Mouse (Mus musculus) hindbrain, embryonic 16.5 days (tissue): ENCODE data around the gene Ccdc130. TPM values are rescaled to one million over a fixed set of nuclear protein-coding genes. Genes with fewer than 3 reads are reported as not detected.

ENCODE experiments used
- ATAC-seq: fragments of 200-750 bp; cut with Nextera tagmentation; 2 replicates; pipeline ENCODE4 v1.8.0; 2017; ENCODE audit warnings: moderate TSS enrichment, moderate library complexity
- H3K27ac ChIP-seq: fragments of 300-500 bp; sonication (generic); 2 replicates; pipeline ENCODE4 v1.5.1; 2014; ENCODE audit warnings: low read depth, mild to moderate bottlenecking, control low read depth, low read length, moderate library complexity
- H3K27me3 ChIP-seq: fragments of 300-500 bp; sonication (generic); replicated peaks from 2 replicates; pipeline ENCODE4 v1.6.1; 2014; ENCODE audit warnings: low read length; ENCODE audit not compliant: control insufficient read depth, insufficient read depth
- H3K36me3 ChIP-seq: fragments of 300-500 bp; sonication (generic); 2 replicates; pipeline ENCODE4 v1.6.1; 2014; ENCODE audit warnings: mild to moderate bottlenecking, low read length, moderate library complexity, mixed read lengths; ENCODE audit not compliant: control insufficient read depth, insufficient read depth
- H3K4me1 ChIP-seq: fragments of 300-500 bp; sonication (generic); 2 replicates; pipeline ENCODE4 v1.6.1; 2014; ENCODE audit warnings: low read depth, low read length; ENCODE audit not compliant: control insufficient read depth, insufficient read depth
- H3K4me2 ChIP-seq: fragments of 300-500 bp; sonication (generic); 2 replicates; pipeline ENCODE4 v1.6.1; 2014; ENCODE audit warnings: mild to moderate bottlenecking, low read length, control low read depth, moderate library complexity
- H3K4me3 ChIP-seq: fragments of 300-500 bp; sonication (generic); 2 replicates; pipeline ENCODE4 v1.5.1; 2014; ENCODE audit warnings: mild to moderate bottlenecking, low read length, control low read depth, moderate library complexity
- H3K9ac ChIP-seq: fragments of 300-500 bp; sonication (generic); 2 replicates; pipeline ENCODE4 v1.6.1; 2014; ENCODE audit warnings: low read depth, mild to moderate bottlenecking, control low read depth, low read length, moderate library complexity
- H3K9me3 ChIP-seq: fragments of 300-500 bp; sonication (generic); 2 replicates; pipeline ENCODE4 v1.6.1; 2014; ENCODE audit warnings: mild to moderate bottlenecking, low read length, moderate library complexity; ENCODE audit not compliant: control insufficient read depth
- WGBS: fragments of 180-500 bp; shearing (Covaris S2); extraction: QIAGEN DNeasy Blood & Tissue Kit; methylation state at CpG from one replicate; pipeline ENCODE4 v1.1.7; 2014; 5-methylcytosine and 5-hydroxymethylcytosine counted together
- polyA plus RNA-seq: library from polyadenylated mRNA; unstranded; fragments of >200 nt; fragmentation: Nextera tagmentation; extraction: Ambion mirVana; gene quantifications from 2 replicates; pipeline ENCODE4 v1.2.1, GENCODE M21; 2015

The Ccdc130 gene
- polyA plus RNA-seq, 1 experiment from 2014 or later, result 25.0 TPM

DNA sequence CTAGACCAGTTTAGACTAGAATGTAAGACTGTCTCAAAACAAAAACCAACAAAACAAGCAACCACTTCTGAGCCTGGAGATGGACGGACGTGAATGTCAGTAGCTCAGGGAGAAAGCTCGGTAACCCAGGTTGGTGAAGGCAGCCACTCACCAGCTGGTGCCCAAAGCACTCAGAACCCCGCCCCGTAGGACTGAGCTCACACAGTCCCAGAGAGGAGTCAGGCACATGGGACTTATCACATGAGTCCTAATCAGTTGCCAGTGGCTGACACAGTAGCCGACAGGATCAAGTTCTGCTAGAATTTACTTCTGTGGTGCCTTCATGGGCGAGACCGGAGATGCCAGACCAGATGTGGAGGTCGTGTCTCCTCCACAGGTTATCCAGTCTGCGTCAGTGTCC is 10.6 kb upstream of the Ccdc130 start:
- Histone ChIP-seq H3K4me2 (no peak overlapping the region), H3K9ac (no peak overlapping the region), H3K36me3 (no peaks in the 10 kb centered on the region), H3K4me3 (no peak overlapping the region), H3K9me3 (no peaks in the 10 kb centered on the region), H3K27ac (no peak overlapping the region), H3K27me3 (no peaks in the 10 kb centered on the region), H3K4me1 (no peaks in the 10 kb centered on the region)
- 80% methylated on average over 10 of the region's 10 CpGs for WGBS
- no peak for ATAC-seq

DNA sequence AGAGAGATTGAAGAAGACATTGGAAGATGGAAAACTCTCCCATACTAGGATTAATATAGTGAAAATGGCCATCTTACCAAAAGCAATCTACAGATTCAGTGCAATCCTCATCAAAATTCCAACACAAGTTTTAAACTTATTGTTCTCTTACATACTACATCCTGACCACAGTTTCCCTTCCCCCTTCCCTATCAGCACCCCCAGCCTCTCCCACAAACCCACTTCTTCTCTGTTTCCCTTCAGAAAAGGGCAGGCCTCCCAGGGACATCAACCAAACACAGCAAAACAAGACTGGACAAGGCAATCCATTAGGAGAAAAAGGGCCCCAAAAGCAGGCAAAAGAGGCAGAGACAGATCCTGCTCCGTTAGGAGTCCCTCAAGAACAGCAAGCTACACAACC is 6.3 kb upstream of the Ccdc130 start:
- Histone ChIP-seq H3K27ac (no peak overlapping the region), H3K4me3 (no peak overlapping the region), H3K4me2 (no peak overlapping the region), H3K27me3 (no peaks in the 10 kb centered on the region), H3K4me1 (no peaks in the 10 kb centered on the region), H3K9me3 (no peaks in the 10 kb centered on the region), H3K9ac (no peak overlapping the region), H3K36me3 (no peaks in the 10 kb centered on the region)
- no peak for ATAC-seq
- WGBS, result 62% methylated on average over 1 of the region's 1 CpGs

DNA sequence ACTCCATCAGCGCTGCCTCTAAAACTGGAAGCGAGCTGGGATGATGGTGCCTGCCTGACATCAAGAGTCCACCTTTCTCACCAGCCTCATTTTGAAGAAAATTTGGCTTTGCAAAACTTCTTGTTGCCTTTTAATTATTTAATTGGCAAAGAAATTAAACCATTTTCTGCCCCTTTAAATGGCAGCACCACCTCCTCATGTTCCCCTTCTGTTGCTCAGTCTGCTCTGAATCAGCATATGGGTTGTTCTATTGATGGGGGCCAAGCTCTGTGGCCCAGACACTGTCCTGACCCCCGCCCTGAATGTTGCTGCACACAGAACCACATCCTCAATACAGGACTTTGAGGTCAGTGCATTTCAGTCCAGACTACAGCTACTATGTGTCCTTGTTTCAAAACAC is 3.8 kb upstream of the Ccdc130 start:
- Histone ChIP-seq H3K36me3 (no peaks in the 10 kb centered on the region), H3K9ac (no peak overlapping the region), H3K4me3 (no peak overlapping the region), H3K4me1 (peaks cover 7% of the 10 kb centered on the region), H3K27ac (no peak overlapping the region), H3K27me3 (no peaks in the 10 kb centered on the region), H3K9me3 (no peaks in the 10 kb centered on the region), H3K4me2 (no peak overlapping the region)
- 83% methylated on average over 3 of the region's 3 CpGs for WGBS
- no peak for ATAC-seq

DNA sequence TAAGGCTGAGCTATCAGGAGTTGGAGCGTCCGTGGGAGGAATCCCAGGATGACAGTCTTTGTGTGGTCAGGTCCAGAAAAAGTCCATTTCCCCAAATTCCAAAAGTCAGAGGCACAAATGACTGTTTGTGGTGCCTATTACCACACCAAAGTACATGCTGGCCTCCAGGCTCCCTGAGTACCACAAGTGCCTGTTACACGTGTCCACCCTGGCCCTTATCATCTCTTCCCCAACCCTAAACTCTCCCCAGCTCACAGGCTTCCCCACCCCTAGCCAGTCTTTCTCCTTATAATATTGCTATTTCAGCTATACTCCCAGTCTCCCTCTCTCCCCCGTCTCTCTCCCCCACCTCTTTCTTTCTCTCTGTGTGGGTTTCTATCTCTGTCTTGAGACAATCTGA is 2.1 kb upstream of the Ccdc130 start:
- Histone ChIP-seq H3K4me2 (no peak overlapping the region), H3K4me3 (no peak overlapping the region), H3K36me3 (no peaks in the 10 kb centered on the region), H3K4me1 (peaks cover 7% of the 10 kb centered on the region), H3K27ac (no peak overlapping the region), H3K9me3 (no peaks in the 10 kb centered on the region), H3K27me3 (no peaks in the 10 kb centered on the region), H3K9ac (no peak overlapping the region)
- no peak for ATAC-seq
- WGBS, result 92% methylated on average over 4 of the region's 4 CpGs

DNA sequence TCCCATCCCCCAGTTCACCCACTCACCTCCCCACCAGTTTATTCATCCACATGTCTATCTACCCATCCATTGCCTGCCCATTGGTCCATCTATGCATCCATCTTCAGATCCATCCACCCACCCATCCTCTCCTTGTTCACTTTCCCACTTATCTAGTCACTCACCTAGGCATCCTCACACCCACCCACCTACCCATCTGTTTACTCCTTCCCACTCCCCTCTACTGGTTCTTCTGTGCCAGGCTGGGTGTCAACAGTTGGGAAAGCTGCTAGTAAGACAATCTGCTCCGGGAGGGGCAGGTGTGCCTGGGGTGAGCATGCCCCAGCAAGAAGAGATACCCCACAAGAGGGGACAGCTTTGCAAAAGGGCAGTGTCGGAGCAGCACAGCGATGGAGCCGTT is 9.1 kb downstream of the Ccdc130 start:
- no peaks in the 10 kb centered on the region for H3K27me3 ChIP-seq
- no peak overlapping the region for H3K4me2 ChIP-seq
- H3K4me3 ChIP-seq, result no peak overlapping the region
- H3K9me3 ChIP-seq, result no peaks in the 10 kb centered on the region
- peaks cover 12% of the 10 kb centered on the region for H3K4me1 ChIP-seq
- no peak for ATAC-seq
- 94% methylated on average over 4 of the region's 4 CpGs for WGBS
- no peak overlapping the region for H3K27ac ChIP-seq
- H3K36me3 ChIP-seq, result peaks cover 39% of the 10 kb centered on the region
- no peak overlapping the region for H3K9ac ChIP-seq

DNA sequence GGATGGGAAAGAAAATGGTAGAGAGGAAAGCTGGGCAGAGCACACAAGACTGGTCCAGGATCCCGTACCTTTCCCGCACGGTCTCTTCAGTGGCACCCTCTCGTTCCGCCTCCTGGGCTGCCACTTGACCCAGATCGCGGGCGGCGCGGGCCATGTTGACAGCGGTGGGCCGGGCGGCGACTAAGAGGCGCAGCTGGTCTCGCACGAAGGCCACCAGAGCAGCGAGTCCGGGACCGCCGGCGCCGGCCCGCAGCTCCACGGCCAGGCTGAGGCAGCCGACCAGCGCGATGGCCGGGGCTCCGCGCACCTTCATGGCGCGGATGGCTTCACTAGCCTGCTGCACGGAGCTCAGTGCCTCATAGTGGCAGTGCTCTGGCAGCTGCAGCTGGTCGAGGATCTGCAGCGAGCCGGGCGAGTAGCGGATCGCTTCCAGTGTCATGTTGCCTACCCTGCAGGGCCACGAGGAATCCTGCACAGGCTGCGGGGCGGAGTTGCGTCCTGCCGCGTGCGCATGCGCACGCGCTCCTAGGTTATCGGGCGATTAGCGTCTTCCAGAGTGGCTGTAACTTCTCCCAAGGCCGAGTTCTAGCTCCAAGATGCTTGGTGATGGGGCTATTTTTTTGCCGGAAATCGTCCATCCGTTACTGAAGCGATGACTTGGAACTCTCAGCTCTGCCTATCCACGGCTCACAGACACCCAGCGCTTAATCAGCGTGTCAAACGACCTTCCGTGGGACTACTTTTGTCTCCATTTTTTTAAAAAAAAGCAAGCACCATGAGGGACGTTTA is 13.2 kb downstream of the Ccdc130 start, which contains the start of gene Mri1:
Gene Mri1 (minus strand): TSS at position 505 of the 789 bp plus-strand sequence.
- under 1% methylated on average over 37 of the region's 64 CpGs for WGBS
- Histone ChIP-seq H3K9ac (peak within 1 kb of the TSS; percentile 78), H3K9me3 (no peaks in the 10 kb centered on the region), H3K4me1 (peaks cover 15% of the 10 kb centered on the region), H3K27me3 (no peaks in the 10 kb centered on the region), H3K4me3 (peak within 1 kb of the TSS; percentile 67), H3K27ac (peak within 1 kb of the TSS; percentile 90), H3K4me2 (peak within 1 kb of the TSS; percentile 91), H3K36me3 (peaks cover 38% of the 10 kb centered on the region)
- ATAC-seq, result peak; percentile 87

DNA sequence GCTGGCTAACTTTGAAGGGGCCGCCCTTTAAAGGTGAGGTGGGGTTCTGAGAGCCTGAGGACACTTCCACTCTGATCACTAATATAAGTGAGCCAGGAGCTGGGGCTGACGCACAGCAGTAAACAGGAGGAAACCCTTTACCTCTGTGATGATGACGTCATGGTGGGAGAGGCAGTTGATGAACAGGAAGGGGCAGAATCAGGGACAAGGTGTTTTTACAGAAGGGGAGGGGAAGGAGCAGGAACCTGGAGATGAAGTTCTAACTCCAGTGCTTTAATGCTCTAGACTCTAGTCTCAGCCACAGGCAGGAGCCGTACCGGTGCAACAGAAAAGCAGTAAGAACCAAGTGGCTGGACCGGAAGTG is 13.7 kb downstream of the Ccdc130 start:
- peak overlapping the region; percentile 90 for H3K27ac ChIP-seq
- peak overlapping the region; percentile 78 for H3K9ac ChIP-seq
- H3K36me3 ChIP-seq, result peaks cover 40% of the 10 kb centered on the region
- H3K4me3 ChIP-seq, result peak overlapping the region; percentile 67
- H3K4me2 ChIP-seq, result peak overlapping the region; percentile 91
- no peak; the same call in none of the 2 replicates for ATAC-seq
- 15% methylated on average over 6 of the region's 6 CpGs for WGBS
- H3K9me3 ChIP-seq, result no peaks in the 10 kb centered on the region
- H3K4me1 ChIP-seq, result peaks cover 15% of the 10 kb centered on the region
- no peaks in the 10 kb centered on the region for H3K27me3 ChIP-seq

DNA sequence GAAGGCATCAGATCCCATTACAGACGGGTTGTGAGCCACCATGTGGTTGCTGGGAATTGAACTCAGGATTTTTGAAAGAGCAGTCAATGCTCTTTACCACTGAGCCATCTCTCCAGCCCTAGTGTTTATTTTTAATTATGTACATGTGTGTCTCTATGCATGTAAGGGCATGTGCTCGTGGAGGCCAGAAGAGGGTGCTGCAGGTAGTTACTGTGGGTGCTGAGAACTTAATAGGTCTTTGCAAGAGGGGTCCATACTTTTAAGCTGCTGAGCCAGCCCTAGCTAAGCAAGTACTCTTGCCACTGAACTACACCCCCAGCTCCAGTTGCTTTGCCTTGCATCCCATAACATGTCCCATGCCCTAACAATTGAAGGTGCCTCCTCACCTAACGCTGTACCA is 14.3 kb downstream of the Ccdc130 start:
- H3K9ac ChIP-seq, result peak overlapping the region; percentile 78
- peak overlapping the region; percentile 91 for H3K4me2 ChIP-seq
- no peaks in the 10 kb centered on the region for H3K27me3 ChIP-seq
- peaks cover 15% of the 10 kb centered on the region for H3K4me1 ChIP-seq
- peak overlapping the region; percentile 90 for H3K27ac ChIP-seq
- H3K4me3 ChIP-seq, result peak overlapping the region; percentile 67
- H3K36me3 ChIP-seq, result peaks cover 40% of the 10 kb centered on the region
- 83% methylated on average over 3 of the region's 3 CpGs for WGBS
- no peaks in the 10 kb centered on the region for H3K9me3 ChIP-seq
- peak; percentile 12; the same call in 1 of the 2 replicates for ATAC-seq

DNA sequence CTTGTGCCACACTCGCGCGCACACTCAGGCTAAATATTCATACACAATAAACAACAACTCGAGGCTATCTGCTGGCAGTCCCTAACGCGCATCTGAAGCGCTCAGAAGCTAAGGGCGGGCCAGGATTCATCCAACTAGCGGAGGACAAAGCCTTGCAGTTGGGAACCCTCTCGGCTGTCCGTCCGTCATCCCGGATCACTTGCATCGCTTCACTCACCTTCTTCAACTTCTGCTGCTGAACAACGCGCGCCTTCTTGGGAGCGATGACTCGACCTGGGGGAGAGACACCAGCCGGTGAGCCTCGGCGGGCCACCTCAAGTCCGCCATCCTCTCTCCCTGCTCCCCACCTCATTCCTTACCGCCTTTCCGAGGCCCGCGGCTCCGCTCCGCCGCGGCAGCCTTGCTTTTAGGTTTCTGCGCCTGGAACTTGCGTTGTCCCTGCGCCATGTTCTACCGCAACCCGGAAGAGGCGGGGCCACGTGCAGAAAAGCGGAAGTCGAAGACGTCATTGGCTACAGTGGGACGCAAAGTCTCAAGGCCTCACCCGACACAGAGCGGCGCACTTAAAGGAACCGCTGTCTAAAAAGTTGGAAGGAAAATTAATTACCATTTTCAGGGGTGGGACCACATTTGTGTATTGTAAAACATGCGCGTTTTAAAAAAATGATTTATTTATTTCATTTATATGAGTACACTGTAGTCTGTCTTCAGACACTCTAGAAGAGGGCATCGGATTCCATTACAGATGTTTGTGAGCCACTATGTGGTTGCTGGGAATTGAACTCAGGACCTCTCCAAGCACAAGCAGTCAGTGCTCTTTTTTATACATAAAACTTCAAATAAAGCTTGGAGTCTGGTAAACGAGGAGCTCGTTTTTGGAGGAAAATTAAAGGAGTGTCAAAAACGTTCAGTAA is 20.7 kb downstream of the Ccdc130 start, which contains the start of gene D8Ertd738e:
Gene D8Ertd738e (minus strand): TSS at position 463 of the 914 bp plus-strand sequence.
- H3K27ac ChIP-seq, result peak within 1 kb of the TSS; percentile 66
- H3K36me3 ChIP-seq, result peaks cover 54% of the 10 kb centered on the region
- 4% methylated on average over 52 of the region's 52 CpGs for WGBS

More for the DNA sequence above, 20.7 kb downstream of the Ccdc130 start, which contains the start of gene D8Ertd738e:
- Histone ChIP-seq H3K4me1 (no peaks in the 10 kb centered on the region; the same call in 1 of the 2 replicates), H3K4me3 (peak within 1 kb of the TSS; percentile 67), H3K9me3 (no peaks in the 10 kb centered on the region), H3K9ac (peak within 1 kb of the TSS; percentile 73), H3K4me2 (peak within 1 kb of the TSS; percentile 72), H3K27me3 (no peaks in the 10 kb centered on the region)
- peak; percentile 96 for ATAC-seq
